Mouse (Mus musculus): ENCODE measurements around the gene Ier5l.

- TF ChIP-seq FLI1 (IDR thresholded peaks at IDR 0.05; ENCODE audit: low read length) (no peak), GATA1 (IDR thresholded peaks at IDR 0.05; ENCODE audit: borderline replicate concordance, low read length) (no peak)
These were observed 25.6 kb downstream of the Ier5l start for GRCm38 (mm10) chr2:30448371-30448770.
